Mouse (Mus musculus) heart, embryonic 15.5 days (tissue): ENCODE results near the gene Bace2. TPM values are rescaled to one million over a fixed set of nuclear protein-coding genes. Genes with fewer than 3 reads are reported as not detected.

Experiments
- ATAC-seq: fragments of 200-750 bp; cut with Nextera tagmentation; replicated peaks from 2 replicates; pipeline ENCODE4 v1.8.0; 2017; ENCODE audit warnings: low read depth, moderate TSS enrichment; ENCODE audit not compliant: insufficient number of reproducible peaks, insufficient read depth, low FRiP score
- H3K27ac ChIP-seq: fragments of 300-500 bp; sonication (generic); 2 replicates; pipeline ENCODE4 v1.5.1; 2015; ENCODE audit warnings: mild to moderate bottlenecking, inconsistent platforms
- H3K27me3 ChIP-seq: fragments of 300-500 bp; sonication (generic); 2 replicates; pipeline ENCODE4 v1.6.1; 2015; ENCODE audit warnings: inconsistent platforms
- H3K36me3 ChIP-seq: fragments of 300-500 bp; sonication (generic); 2 replicates; pipeline ENCODE4 v1.6.1; 2015; ENCODE audit warnings: mild to moderate bottlenecking, inconsistent platforms
- H3K4me1 ChIP-seq: fragments of 300-500 bp; sonication (generic); replicated peaks from 2 replicates; pipeline ENCODE4 v1.6.1; 2015; ENCODE audit warnings: inconsistent platforms
- H3K4me2 ChIP-seq: fragments of 300-500 bp; sonication (generic); 2 replicates; pipeline ENCODE4 v1.6.1; 2015; ENCODE audit warnings: inconsistent platforms, mild to moderate bottlenecking, moderate library complexity
- H3K4me3 ChIP-seq: fragments of 300-500 bp; sonication (generic); 2 replicates; pipeline ENCODE4 v1.5.1; 2015; ENCODE audit warnings: mild to moderate bottlenecking, inconsistent platforms
- H3K9ac ChIP-seq: fragments of 300-500 bp; sonication (generic); 2 replicates; pipeline ENCODE4 v1.6.1; 2015; ENCODE audit warnings: mild to moderate bottlenecking, inconsistent platforms
- H3K9me3 ChIP-seq: fragments of 300-500 bp; sonication (generic); replicated peaks from 2 replicates; pipeline ENCODE4 v1.6.1; 2016; ENCODE audit warnings: inconsistent platforms
- WGBS: fragments of 180-500 bp; shearing (Covaris S2); methylation state at CpG from one replicate; pipeline ENCODE4 v1.1.7; 2015; ENCODE audit warnings: mixed read lengths; 5-methylcytosine and 5-hydroxymethylcytosine counted together
- polyA plus RNA-seq: library from polyadenylated mRNA; unstranded; fragments of >200 nt; fragmentation: Nextera tagmentation; extraction: Ambion mirVana; gene quantifications from 2 replicates; pipeline ENCODE4 v1.2.1, GENCODE M21; 2015

The Bace2 gene
- 49.2 and 54.5 TPM in 2 replicates for polyA plus RNA-seq

- WGBS: under 1% methylated on average over 58 of the region's 58 CpGs
- Histone ChIP-seq H3K27ac (peak within 1 kb of the TSS; percentile 21), H3K27me3 (0 out of 2 replicates have a peak, but pooled peaks cover 4% of the 10 kb centered on the region), H3K4me2 (peak within 1 kb of the TSS; percentile 97), H3K9ac (peak within 1 kb of the TSS; percentile 56), H3K9me3 (no peaks in the 10 kb centered on the region), H3K4me3 (peak within 1 kb of the TSS; percentile 66), H3K36me3 (no peaks in the 10 kb centered on the region), H3K4me1 (peaks cover 22% of the 10 kb centered on the region)
- peak; percentile 84 for ATAC-seq
Observed at GRCm38 (mm10) chr16:97356499-97357187, at the start of gene Bace2. TSS of gene Bace2 (plus strand) at chr16:97356742.

DNA sequence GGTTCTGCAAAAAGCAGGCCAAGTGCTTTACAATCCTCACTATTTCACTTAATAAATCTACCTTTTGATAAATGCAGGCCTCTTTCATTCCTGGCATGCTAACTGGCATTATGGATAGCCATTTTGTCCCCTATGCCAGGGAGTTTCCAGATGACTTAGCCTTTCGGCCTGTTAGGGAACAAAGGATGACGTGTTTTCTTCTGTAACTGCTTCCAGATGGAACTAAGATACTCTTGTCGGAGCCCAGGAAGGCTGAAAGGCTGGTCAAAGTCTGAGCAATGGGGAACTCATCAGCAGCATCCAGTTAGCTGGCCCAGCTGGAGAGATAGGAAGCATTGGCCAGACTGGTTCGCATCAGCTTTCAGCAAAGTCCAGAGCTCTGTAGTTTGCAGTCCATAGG is 48.9 kb upstream of the Bace2 start:
- H3K27ac ChIP-seq: no peak overlapping the region

DNA sequence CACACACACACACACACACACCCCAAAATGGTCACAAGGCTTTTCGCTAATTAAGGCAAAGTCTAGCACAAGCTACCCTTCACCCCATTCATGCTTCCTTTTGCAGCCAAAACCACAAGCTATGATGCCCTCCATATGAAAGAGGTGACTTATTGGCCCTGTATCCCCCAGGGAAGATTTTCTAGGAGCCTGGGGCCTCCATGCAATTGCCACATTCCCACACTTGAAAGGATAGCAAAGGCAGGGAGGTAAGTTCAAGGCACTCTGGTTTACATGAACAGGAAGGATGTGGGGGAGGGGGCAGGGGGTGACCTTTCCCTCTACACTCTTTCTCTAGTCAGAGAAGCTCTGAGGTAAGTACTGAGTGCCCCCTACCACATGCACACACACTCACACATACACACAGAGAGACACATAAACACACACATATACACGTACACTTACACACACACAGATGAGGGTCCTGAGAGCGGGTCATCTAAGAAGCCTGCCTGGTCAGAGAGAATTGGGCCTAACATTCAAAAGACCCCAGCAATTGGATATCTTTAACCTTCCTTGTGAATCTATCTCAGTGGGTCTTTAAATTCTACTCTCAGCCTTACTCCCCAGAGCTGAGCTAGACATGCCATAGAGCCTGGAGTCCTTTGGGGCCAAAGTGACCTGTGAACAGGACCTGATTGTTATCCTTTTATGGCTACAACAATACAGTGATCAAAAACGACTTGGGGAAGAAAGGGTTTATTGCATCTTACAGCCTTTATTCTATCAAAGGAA is 46.6 kb upstream of the Bace2 start:
- Histone ChIP-seq H3K27ac (no peak overlapping the region), H3K9me3 (no peaks in the 10 kb centered on the region), H3K4me1 (peaks cover 3% of the 10 kb centered on the region; the same call in 1 of the 2 replicates), H3K4me3 (no peak overlapping the region), H3K9ac (no peak overlapping the region), H3K27me3 (no peaks in the 10 kb centered on the region), H3K4me2 (no peak overlapping the region), H3K36me3 (no peaks in the 10 kb centered on the region)
- WGBS: 59% methylated on average over 4 of the region's 4 CpGs
- no peak for ATAC-seq

More for the DNA sequence above, 48.9 kb upstream of the Bace2 start:
- 59% methylated on average over 4 of the region's 4 CpGs for WGBS
- H3K4me2 ChIP-seq: no peak overlapping the region
- no peaks in the 10 kb centered on the region for H3K27me3 ChIP-seq
- ATAC-seq: no peak
- no peaks in the 10 kb centered on the region; the same call in 1 of the 2 replicates for H3K4me1 ChIP-seq
- H3K4me3 ChIP-seq: no peak overlapping the region
- no peak overlapping the region for H3K9ac ChIP-seq
- no peaks in the 10 kb centered on the region for H3K9me3 ChIP-seq
- H3K36me3 ChIP-seq: no peaks in the 10 kb centered on the region

DNA sequence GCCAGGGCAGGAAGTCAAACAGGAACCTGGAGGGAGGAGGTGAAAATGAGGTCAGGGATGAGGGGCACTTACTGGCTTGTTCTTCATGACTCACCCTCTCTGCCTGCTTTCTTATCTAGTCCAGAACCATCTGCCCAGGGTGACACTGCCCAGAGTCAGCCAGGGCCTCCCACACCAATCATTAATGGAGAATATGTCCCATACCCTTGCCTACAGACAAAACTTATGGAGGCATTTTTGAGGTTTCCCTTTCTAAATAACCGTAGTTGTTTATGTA is 46.0 kb upstream of the Bace2 start:
- Histone ChIP-seq H3K36me3 (no peaks in the 10 kb centered on the region), H3K9me3 (no peaks in the 10 kb centered on the region), H3K9ac (no peak overlapping the region), H3K4me1 (peaks cover 3% of the 10 kb centered on the region; the same call in 1 of the 2 replicates), H3K27me3 (no peaks in the 10 kb centered on the region), H3K27ac (no peak overlapping the region), H3K4me3 (no peak overlapping the region), H3K4me2 (no peak overlapping the region)
- WGBS: 63% methylated on average over 1 of the region's 1 CpGs
- ATAC-seq: peak; percentile 54; the same call in 1 of the 2 replicates

DNA sequence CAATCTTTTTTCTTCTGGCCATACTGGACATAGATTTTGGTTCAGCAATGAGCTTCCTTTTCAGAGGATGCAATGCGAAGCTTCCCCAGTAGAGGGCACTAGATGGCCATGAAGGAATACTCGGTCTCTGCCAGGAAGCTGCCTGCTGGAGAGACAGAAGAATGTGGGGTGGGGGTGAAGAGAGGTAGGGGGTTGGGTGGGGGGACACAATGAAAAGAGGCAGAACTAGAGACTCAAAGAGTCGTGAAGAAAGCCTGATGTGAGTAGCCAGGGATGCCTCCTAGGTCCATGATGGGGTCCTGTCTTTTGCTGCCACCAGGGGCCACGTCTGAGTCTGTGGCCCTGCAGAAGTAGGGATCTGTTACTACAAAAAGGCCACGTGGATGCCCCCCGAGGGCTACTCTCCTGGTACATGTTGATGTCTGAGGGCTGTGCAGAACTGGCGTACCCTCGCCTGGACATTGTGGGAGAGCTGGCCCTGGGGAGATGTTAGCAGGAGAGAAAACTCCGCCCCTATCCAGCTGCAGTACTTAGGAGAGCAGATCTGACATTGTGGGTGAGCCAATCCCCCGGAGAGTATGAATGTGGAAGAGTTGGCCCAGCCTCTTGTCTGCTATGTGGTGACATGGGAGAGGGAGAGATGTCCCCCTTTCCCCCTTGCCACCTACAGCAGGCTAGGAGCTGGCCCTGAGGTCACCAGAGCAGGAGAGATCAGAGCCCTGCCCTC is 43.4 kb upstream of the Bace2 start:
- Histone ChIP-seq H3K27ac (no peak overlapping the region), H3K9me3 (no peaks in the 10 kb centered on the region), H3K4me2 (no peak overlapping the region), H3K27me3 (no peaks in the 10 kb centered on the region), H3K9ac (no peak overlapping the region), H3K4me3 (no peak overlapping the region), H3K4me1 (peaks cover 3% of the 10 kb centered on the region; the same call in 1 of the 2 replicates), H3K36me3 (no peaks in the 10 kb centered on the region)
- WGBS: 29% methylated on average over 10 of the region's 10 CpGs
- ATAC-seq: peak; percentile 34

DNA sequence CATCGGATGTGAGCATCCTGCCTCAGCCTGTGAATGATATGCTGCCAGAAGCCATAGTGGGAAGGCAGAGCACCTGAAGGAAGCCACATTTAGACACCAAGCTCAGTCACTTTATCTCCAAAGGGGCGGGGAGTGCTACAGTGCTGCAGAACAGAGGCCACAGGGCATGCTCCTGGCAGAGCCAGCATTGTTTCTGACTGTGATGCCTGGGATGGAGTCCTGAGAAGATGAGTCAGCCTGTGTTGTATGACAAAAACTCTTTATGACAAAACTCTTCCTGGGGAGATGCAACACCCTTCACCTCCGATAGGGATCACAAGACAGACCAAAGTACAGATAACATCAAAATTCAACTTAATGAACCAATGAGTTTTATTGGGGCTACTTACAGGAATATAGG is 35.0 kb upstream of the Bace2 start:
- no peak for ATAC-seq
- H3K4me1 ChIP-seq: no peaks in the 10 kb centered on the region
- no peaks in the 10 kb centered on the region for H3K9me3 ChIP-seq
- no peak overlapping the region for H3K4me3 ChIP-seq
- no peaks in the 10 kb centered on the region for H3K36me3 ChIP-seq
- no peak overlapping the region for H3K9ac ChIP-seq
- H3K27me3 ChIP-seq: no peaks in the 10 kb centered on the region
- WGBS: 48% methylated on average over 3 of the region's 3 CpGs
- H3K4me2 ChIP-seq: no peak overlapping the region
- H3K27ac ChIP-seq: no peak overlapping the region

GRCm38 (mm10) chr16:97322604-97323003 is 33.9 kb upstream of the Bace2 start:
- ATAC-seq: no peak
- Histone ChIP-seq H3K9ac (no peak overlapping the region), H3K9me3 (no peaks in the 10 kb centered on the region), H3K4me2 (no peak overlapping the region), H3K27me3 (no peaks in the 10 kb centered on the region), H3K4me3 (no peak overlapping the region), H3K36me3 (no peaks in the 10 kb centered on the region), H3K4me1 (no peaks in the 10 kb centered on the region), H3K27ac (no peak overlapping the region)

DNA sequence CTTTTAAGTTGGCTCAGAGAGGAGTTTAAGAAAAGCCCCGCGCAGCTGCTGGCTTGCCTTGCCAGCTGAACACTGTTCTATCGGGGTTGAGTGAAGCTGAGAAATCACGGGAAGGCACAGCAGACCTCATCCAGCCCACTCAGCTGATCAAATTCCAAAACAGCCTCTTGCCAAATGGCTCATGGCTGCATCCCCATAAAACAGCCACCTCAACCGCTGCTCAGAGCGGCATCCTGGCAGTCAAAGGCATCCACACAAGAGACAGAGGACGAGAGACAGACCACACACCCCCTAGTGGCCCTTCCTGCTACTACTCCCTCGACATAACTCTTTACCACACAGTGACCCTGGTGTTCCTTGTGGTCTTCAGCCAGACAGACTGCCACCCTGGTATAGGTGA is 30.6 kb upstream of the Bace2 start:
- H3K36me3 ChIP-seq: no peaks in the 10 kb centered on the region
- no peaks in the 10 kb centered on the region for H3K4me1 ChIP-seq
- ATAC-seq: no peak
- H3K9ac ChIP-seq: no peak overlapping the region
- H3K9me3 ChIP-seq: no peaks in the 10 kb centered on the region
- WGBS: 30% methylated on average over 8 of the region's 8 CpGs
- H3K27me3 ChIP-seq: no peaks in the 10 kb centered on the region
- H3K4me2 ChIP-seq: no peak overlapping the region
- no peak overlapping the region for H3K27ac ChIP-seq
- no peak overlapping the region for H3K4me3 ChIP-seq

DNA sequence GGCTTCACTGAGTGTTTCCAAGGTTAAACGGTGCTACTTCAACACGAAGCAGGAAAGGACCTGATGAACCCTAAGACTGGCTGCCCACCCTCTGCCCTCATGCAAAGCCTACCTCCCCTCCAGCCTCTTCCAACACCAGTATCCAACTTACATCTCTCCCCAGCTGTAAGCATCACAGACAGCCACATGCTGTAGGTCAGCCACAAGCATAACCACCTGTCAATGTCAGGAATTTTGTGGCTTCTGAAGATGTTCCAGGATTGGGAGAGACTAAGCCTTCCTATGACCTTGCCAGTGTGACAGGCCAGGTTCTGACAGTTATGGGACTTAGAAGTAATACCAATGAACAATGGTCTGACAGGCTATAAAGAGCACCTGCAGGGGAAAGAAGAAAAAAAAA is 27.9 kb upstream of the Bace2 start:
- ATAC-seq: no peak
- H3K27me3 ChIP-seq: no peaks in the 10 kb centered on the region
- no peaks in the 10 kb centered on the region for H3K9me3 ChIP-seq
- no peak overlapping the region for H3K4me3 ChIP-seq
- no peaks in the 10 kb centered on the region for H3K4me1 ChIP-seq
- no peak overlapping the region for H3K27ac ChIP-seq
- no peak overlapping the region for H3K4me2 ChIP-seq
- 69% methylated on average over 2 of the region's 2 CpGs for WGBS
- no peak overlapping the region for H3K9ac ChIP-seq
- no peaks in the 10 kb centered on the region for H3K36me3 ChIP-seq

DNA sequence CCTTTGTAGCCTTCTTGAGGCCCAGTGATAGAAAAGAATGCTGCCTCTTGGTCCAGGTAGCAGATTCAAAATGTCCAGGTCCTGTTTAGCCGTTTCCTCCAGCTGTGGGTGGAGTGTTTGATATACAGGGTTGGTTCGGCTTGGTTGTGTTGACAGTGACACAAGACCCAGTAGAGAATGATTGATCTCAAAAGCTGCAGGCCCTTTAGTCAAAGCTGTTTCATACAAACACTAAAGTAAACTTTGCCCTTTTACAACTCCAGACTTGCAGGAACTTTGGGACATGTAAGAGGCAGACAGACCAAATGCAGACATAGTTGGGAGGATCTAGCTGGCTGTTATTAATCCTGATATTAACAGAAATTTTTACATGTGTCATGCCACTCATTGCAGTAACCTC is 3.5 kb upstream of the Bace2 start:
- no peak overlapping the region for H3K9ac ChIP-seq
- ATAC-seq: no peak
- H3K9me3 ChIP-seq: no peaks in the 10 kb centered on the region
- H3K36me3 ChIP-seq: no peaks in the 10 kb centered on the region
- WGBS: 86% methylated on average over 2 of the region's 2 CpGs
- H3K4me2 ChIP-seq: no peak overlapping the region
- H3K4me3 ChIP-seq: no peak overlapping the region
- peaks cover 16% of the 10 kb centered on the region for H3K4me1 ChIP-seq
- H3K27ac ChIP-seq: no peak overlapping the region
- H3K27me3 ChIP-seq: no peaks in the 10 kb centered on the region

DNA sequence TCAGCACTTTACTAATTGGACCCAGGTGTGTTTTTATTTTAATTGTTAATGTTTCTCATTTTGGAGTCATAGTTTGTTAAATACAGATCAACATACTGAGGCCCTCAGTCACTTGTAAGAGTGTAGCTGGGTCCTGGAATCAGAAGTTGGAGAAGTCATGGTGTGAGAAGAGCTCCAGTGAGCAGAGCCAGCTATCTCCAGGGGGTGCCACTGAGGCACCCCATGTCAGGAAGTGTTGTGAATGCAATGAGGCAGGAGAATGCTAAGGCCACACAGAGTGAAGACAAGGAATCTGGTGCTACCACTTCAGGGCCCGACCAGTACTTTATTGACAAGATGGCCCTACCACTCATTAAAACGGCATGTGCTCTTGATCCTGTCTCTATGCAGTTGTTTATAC is 1.9 kb upstream of the Bace2 start:
- no peaks in the 10 kb centered on the region for H3K9me3 ChIP-seq
- 59% methylated on average over 2 of the region's 2 CpGs for WGBS
- H3K27ac ChIP-seq: no peak overlapping the region
- ATAC-seq: no peak
- H3K27me3 ChIP-seq: 0 out of 2 replicates have a peak, but pooled peaks cover 4% of the 10 kb centered on the region
- no peak overlapping the region for H3K4me3 ChIP-seq
- peaks cover 20% of the 10 kb centered on the region for H3K4me1 ChIP-seq
- H3K4me2 ChIP-seq: no peak overlapping the region
- no peak overlapping the region for H3K9ac ChIP-seq
- no peaks in the 10 kb centered on the region for H3K36me3 ChIP-seq
